Mouse (Mus musculus) midbrain, embryonic 16.5 days (tissue): ENCODE measurements at regions not wholly inside any gene's neighbourhood (a gene's known extent, or its start where the extent isn't known, plus 50 kb on each side); places are given as distances from the start of the nearest gene placed in this dataset.
A peak's percentile ranks its signal among the peaks of the same experiment; 100 is the strongest.

ENCODE experiments used
- ATAC-seq: fragments of 200-750 bp; cut with Nextera tagmentation; 2 replicates; pipeline ENCODE4 v1.8.0; 2017; ENCODE audit warnings: moderate TSS enrichment
- H3K27ac ChIP-seq: fragments of 300-500 bp; sonication (generic); 2 replicates; pipeline ENCODE4 v1.5.1; 2014; ENCODE audit warnings: mild to moderate bottlenecking, low read length, mixed read lengths
- H3K27me3 ChIP-seq: fragments of 300-500 bp; sonication (generic); 2 replicates; pipeline ENCODE4 v1.6.1; 2014; ENCODE audit warnings: low read depth, low read length, mixed read lengths; ENCODE audit not compliant: control insufficient read depth, insufficient read depth
- H3K36me3 ChIP-seq: fragments of 300-500 bp; sonication (generic); 2 replicates; pipeline ENCODE4 v1.6.1; 2014; ENCODE audit warnings: mild to moderate bottlenecking, low read length, moderate library complexity, mixed read lengths; ENCODE audit not compliant: control insufficient read depth, insufficient read depth
- H3K4me1 ChIP-seq: fragments of 300-500 bp; sonication (generic); 2 replicates; pipeline ENCODE4 v1.6.1; 2014; ENCODE audit warnings: mild to moderate bottlenecking, low read length, mixed read lengths; ENCODE audit not compliant: control insufficient read depth, insufficient read depth
- H3K4me2 ChIP-seq: fragments of 300-500 bp; sonication (generic); 2 replicates; pipeline ENCODE4 v1.6.1; 2014; ENCODE audit warnings: mild to moderate bottlenecking, low read length, mixed read lengths
- H3K4me3 ChIP-seq: fragments of 300-500 bp; sonication (generic); 2 replicates; pipeline ENCODE4 v1.5.1; 2014; ENCODE audit warnings: low read depth, mild to moderate bottlenecking, low read length, moderate library complexity, mixed read lengths
- H3K9ac ChIP-seq: fragments of 300-500 bp; sonication (generic); 2 replicates; pipeline ENCODE4 v1.6.1; 2014; ENCODE audit warnings: low read depth, low read length, mixed read lengths
- H3K9me3 ChIP-seq: fragments of 300-500 bp; sonication (generic); replicated peaks from 2 replicates; pipeline ENCODE4 v1.6.1; 2014; ENCODE audit warnings: mild to moderate bottlenecking, low read length, mixed read lengths; ENCODE audit not compliant: control insufficient read depth, poor library complexity, severe bottlenecking
- WGBS: fragments of 180-500 bp; shearing (Covaris S2); extraction: QIAGEN DNeasy Blood & Tissue Kit; methylation state at CpG from one replicate; pipeline ENCODE4 v1.1.7; 2014; 5-methylcytosine and 5-hydroxymethylcytosine counted together

GRCm38 (mm10) chr7:136547837-136548236 lies 346.6 kb upstream of the Mgmt start:
- ATAC-seq: no peak

GRCm38 (mm10) chr7:136556436-136556835 lies 338.0 kb upstream of the Mgmt start:
- H3K4me2 ChIP-seq: no peak overlapping the region
- H3K4me3 ChIP-seq: no peak overlapping the region
- 65% methylated on average over 4 of the region's 4 CpGs for WGBS
- H3K27ac ChIP-seq: no peak overlapping the region
- H3K4me1 ChIP-seq: no peaks in the 10 kb centered on the region
- no peaks in the 10 kb centered on the region for H3K9me3 ChIP-seq
- H3K27me3 ChIP-seq: no peaks in the 10 kb centered on the region
- ATAC-seq: no peak
- no peak overlapping the region for H3K9ac ChIP-seq
- no peaks in the 10 kb centered on the region for H3K36me3 ChIP-seq

More at GRCm38 (mm10) chr7:136547837-136548236, 346.6 kb upstream of the Mgmt start:
- H3K4me1 ChIP-seq: no peaks in the 10 kb centered on the region
- H3K9me3 ChIP-seq: no peaks in the 10 kb centered on the region
- WGBS: 64% methylated on average over 3 of the region's 3 CpGs
- no peaks in the 10 kb centered on the region for H3K27me3 ChIP-seq
- no peaks in the 10 kb centered on the region for H3K36me3 ChIP-seq
- no peak overlapping the region for H3K4me3 ChIP-seq
- no peak overlapping the region for H3K27ac ChIP-seq
- H3K9ac ChIP-seq: no peak overlapping the region
- H3K4me2 ChIP-seq: no peak overlapping the region

DNA sequence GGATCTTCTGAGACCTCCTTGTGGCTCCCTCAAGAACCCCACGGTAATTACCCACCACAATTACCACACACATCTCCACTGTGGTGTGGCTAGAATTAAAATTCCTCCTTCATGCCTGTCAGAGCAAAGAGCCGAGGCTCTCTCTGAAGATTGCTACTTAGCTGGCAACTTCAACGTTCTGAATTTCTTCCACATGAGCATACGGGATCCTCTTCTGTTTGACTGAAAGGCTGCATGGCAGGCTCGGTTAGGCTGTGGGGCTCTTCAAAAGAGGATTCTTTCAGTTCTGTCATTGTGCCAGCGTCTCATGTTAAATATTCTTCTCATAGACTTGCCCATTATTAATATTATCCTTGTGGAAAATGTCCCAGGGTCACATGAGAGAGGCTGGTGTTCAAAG lies 334.9 kb upstream of the Mgmt start:
- Histone ChIP-seq H3K9me3 (no peaks in the 10 kb centered on the region), H3K27me3 (no peaks in the 10 kb centered on the region), H3K9ac (no peak overlapping the region), H3K4me3 (no peak overlapping the region), H3K27ac (no peak overlapping the region), H3K36me3 (no peaks in the 10 kb centered on the region), H3K4me2 (no peak overlapping the region), H3K4me1 (no peaks in the 10 kb centered on the region)
- WGBS: 62% methylated on average over 6 of the region's 6 CpGs
- ATAC-seq: no peak

GRCm38 (mm10) chr7:136570911-136571310 lies 323.5 kb upstream of the Mgmt start:
- H3K27ac ChIP-seq: no peak overlapping the region
- no peaks in the 10 kb centered on the region for H3K9me3 ChIP-seq
- no peaks in the 10 kb centered on the region for H3K36me3 ChIP-seq
- 37% methylated on average over 7 of the region's 7 CpGs for WGBS
- H3K9ac ChIP-seq: no peak overlapping the region
- H3K4me1 ChIP-seq: no peaks in the 10 kb centered on the region
- ATAC-seq: no peak
- no peak overlapping the region for H3K4me2 ChIP-seq
- no peaks in the 10 kb centered on the region for H3K27me3 ChIP-seq
- H3K4me3 ChIP-seq: no peak overlapping the region

GRCm38 (mm10) chr7:136581896-136582295 lies 312.5 kb upstream of the Mgmt start:
- 53% methylated on average over 12 of the region's 12 CpGs for WGBS
- Histone ChIP-seq H3K27me3 (peaks cover 2% of the 10 kb centered on the region), H3K4me1 (peaks cover 2% of the 10 kb centered on the region; the same call in 1 of the 2 replicates), H3K4me3 (no peak overlapping the region), H3K36me3 (no peaks in the 10 kb centered on the region), H3K4me2 (no peak overlapping the region), H3K9ac (no peak overlapping the region), H3K9me3 (no peaks in the 10 kb centered on the region), H3K27ac (no peak overlapping the region)
- no peak for ATAC-seq

DNA sequence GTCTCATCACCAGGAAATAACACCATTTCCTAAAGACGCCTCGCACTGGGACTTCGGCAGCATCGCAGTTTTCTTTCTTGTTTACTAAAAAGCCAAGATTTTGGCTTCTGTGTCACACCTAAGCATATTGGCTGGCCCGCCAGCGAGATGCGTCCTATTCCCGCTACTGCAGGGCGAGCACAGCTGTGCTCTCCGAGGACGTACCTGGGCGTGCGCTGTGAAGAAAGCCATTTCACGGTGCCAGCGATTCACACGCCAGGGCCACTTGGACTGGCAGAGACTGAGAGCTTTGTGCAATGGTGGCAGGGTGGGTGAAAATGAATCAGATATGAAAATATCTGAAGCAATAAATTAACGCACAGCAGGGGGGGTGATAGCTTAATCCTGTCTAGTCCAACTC lies 310.1 kb upstream of the Mgmt start:
- Histone ChIP-seq H3K9ac (no peak overlapping the region), H3K4me3 (no peak overlapping the region; the same call in 1 of the 2 replicates), H3K27ac (no peak overlapping the region), H3K27me3 (peaks cover 2% of the 10 kb centered on the region), H3K9me3 (no peaks in the 10 kb centered on the region), H3K36me3 (no peaks in the 10 kb centered on the region), H3K4me2 (peak overlapping the region; percentile 33), H3K4me1 (peaks cover 2% of the 10 kb centered on the region; the same call in 1 of the 2 replicates)
- no peak for ATAC-seq
- WGBS: 55% methylated on average over 17 of the region's 17 CpGs

- H3K9me3 ChIP-seq: no peaks in the 10 kb centered on the region
- 89% methylated on average over 6 of the region's 6 CpGs for WGBS
- no peak overlapping the region for H3K27ac ChIP-seq
- no peak overlapping the region for H3K4me3 ChIP-seq
- no peak overlapping the region for H3K9ac ChIP-seq
- H3K36me3 ChIP-seq: no peaks in the 10 kb centered on the region
- no peaks in the 10 kb centered on the region; the same call in none of the 2 replicates for H3K27me3 ChIP-seq
- H3K4me2 ChIP-seq: no peak overlapping the region
- no peak for ATAC-seq
- H3K4me1 ChIP-seq: peaks cover 2% of the 10 kb centered on the region; the same call in 1 of the 2 replicates
Measured at GRCm38 (mm10) chr7:136588491-136588890, 305.9 kb upstream of the Mgmt start.

DNA sequence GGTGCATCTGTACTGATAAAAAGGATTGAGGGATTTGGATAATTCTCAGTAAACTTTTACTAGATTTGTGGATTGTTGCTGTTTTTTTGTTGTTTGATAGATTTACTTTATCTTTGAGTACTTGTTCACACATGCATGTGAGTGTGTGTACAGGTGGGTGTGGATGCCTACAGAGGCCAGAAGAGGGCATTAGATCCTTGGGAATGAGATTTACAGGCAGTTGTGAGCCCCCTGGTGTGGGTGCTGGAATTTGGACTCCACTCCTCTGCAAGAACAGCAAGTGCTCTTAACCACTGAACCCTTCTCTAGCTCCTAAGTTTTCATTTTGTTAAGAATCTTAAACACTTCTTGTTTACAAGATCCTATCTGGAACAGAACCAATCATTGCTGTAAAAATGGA lies 303.5 kb upstream of the Mgmt start:
- H3K4me1 ChIP-seq: no peaks in the 10 kb centered on the region
- no peak for ATAC-seq
- H3K36me3 ChIP-seq: no peaks in the 10 kb centered on the region
- H3K9me3 ChIP-seq: no peaks in the 10 kb centered on the region
- H3K4me3 ChIP-seq: no peak overlapping the region
- no peaks in the 10 kb centered on the region; the same call in 1 of the 2 replicates for H3K27me3 ChIP-seq
- H3K27ac ChIP-seq: no peak overlapping the region
- no peak overlapping the region for H3K4me2 ChIP-seq
- no peak overlapping the region for H3K9ac ChIP-seq

DNA sequence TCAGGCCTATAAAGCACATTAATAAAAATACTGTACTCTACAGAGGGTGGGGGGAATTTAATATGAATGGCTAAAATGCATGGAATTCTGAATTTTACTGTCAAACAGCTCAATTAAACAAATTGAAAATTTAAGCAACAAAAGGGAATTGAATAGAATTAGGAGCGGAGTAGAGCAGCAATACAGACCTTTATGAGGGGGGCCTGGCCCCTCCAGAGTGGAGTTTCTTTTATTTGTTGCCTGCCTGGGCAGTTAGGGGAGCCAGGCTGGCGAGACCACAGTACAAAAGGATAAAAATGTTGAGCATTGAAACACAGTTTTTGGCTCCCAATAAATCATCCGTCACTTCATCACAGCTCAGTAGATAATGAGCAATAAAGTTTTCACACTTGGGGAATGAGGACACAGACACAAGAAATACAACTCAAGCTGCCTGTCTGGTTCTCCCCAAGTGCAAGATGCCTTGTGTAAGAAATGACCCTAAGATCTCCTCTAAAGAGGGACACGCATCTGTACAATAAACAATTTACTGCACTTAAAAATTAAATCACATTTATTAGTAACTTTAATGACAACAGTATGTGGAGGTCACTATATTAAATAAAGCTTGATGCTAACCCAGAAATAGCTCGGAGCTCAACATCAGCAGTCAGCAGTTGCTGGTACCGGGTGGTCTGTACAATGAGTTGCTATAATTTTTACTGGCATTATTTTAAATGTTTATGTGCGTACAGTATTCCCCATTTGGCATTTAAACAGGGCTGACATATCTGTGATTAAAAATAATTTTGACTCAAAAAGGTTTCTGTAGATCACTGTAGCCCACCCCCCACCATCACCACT lies 286.9 kb upstream of the Mgmt start:
- H3K27ac ChIP-seq: no peak overlapping the region
- WGBS: 80% methylated on average over 7 of the region's 7 CpGs
- H3K9me3 ChIP-seq: no peaks in the 10 kb centered on the region
- no peak overlapping the region for H3K4me2 ChIP-seq
- no peaks in the 10 kb centered on the region for H3K27me3 ChIP-seq
- H3K36me3 ChIP-seq: no peaks in the 10 kb centered on the region
- no peak overlapping the region for H3K4me3 ChIP-seq
- no peaks in the 10 kb centered on the region; the same call in 1 of the 2 replicates for H3K4me1 ChIP-seq
- no peak overlapping the region for H3K9ac ChIP-seq
- ATAC-seq: no peak
